Mouse (Mus musculus) liver, embryonic 14.5 days (tissue): Measurements from ENCODE around the gene Ctsf.

ENCODE experiments used
- CTCF ChIP-seq: IDR thresholded peaks from 2 replicates; pipeline ENCODE4 v1.5.1; 2016; ENCODE audit warnings: antibody characterized with exemption, low read depth, control low read depth
- EP300 ChIP-seq: IDR thresholded peaks from 2 replicates; pipeline ENCODE4 v1.6.1; 2016; ENCODE audit warnings: antibody characterized with exemption, low read depth

GRCm38 (mm10) chr19:4840848-4841247, 14.1 kb upstream of the Ctsf start:
- TF ChIP-seq CTCF (no peak), EP300 (no peak)
